Mouse (Mus musculus): Measurements from ENCODE around the gene Gramd1a. TPM values are rescaled to one million over a fixed set of nuclear protein-coding genes. Genes with fewer than 3 reads are reported as not detected.

The Gramd1a gene
- polyA plus RNA-seq, 1 experiment = 64.9 TPM

DNA sequence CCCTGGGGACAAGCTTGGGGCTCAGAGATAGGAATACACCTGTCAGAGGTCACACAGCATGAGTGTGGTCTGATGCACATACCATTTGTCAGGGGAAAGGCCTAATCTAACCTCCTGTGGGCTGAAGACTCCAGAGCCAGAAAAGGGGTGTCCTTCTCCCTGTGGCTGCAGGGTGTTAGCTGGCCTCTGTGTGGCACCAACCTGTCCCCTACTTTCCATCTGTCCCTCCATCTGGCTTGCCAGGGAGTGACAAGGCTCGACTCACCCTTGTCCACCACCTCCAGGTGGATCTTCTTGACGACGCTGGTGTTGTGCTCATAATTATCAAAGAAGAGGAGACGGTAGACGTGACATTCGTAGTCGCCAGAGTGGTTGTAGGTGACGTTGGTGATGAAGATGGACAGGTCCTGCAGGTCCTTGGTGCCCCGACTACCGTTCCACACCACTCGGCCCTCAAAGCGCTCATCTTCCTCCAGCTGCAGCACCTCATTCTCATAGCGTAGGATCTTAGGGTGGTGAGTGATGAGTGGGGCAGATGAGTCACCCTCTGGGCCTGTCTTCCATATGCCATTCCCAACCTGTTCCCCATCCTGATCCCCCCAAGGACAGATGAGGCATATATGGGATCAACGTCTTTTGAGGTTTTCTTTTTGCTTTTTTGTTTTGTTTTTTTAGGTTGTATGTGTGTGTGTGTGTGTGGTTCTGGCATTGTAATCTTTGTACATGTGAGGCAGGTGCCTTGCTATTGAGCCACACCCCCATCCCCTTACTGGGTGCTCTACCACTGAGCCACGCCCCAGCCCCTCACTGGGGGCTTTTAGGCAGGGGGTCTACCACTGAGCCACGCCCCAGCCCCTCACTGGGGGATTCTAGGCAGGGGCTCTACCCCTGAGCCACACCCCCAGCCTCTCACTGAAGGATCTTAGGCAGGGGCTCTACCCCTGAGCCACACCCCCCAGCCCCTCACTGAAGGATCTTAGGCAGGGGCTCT, 32.8 kb downstream of the Gramd1a start:
- peaks cover 18% of the 10 kb centered on the region for H3K27me3 ChIP-seq (ENCODE audit: control insufficient read depth, insufficient read depth, low read length)
- H3K4me3 ChIP-seq (ENCODE audit: low read depth, low read length) = no peak overlapping the region
- 80% methylated on average over 16 of the region's 16 CpGs for WGBS
- TF ChIP-seq CTCF (IDR thresholded peaks at IDR 0.05; ENCODE audit: extremely low read depth, insufficient read length, insufficient replicate concordance, low read depth, low read length) (no peak), POLR2A (IDR thresholded peaks at IDR 0.05; ENCODE audit: low read depth, low read length) (no peak)
- H3K27ac ChIP-seq (ENCODE audit: insufficient read depth, low read depth, low read length) = no peak overlapping the region
- H3K36me3 ChIP-seq (ENCODE audit: control insufficient read depth, insufficient read depth, low read length) = no peaks in the 10 kb centered on the region
- H3K4me1 ChIP-seq (ENCODE audit: control insufficient read depth, insufficient read depth, insufficient read length, low read length) = peaks cover 4% of the 10 kb centered on the region; the same call in 1 of the 2 replicates

GRCm38 (mm10) chr7:31119556-31119955, 36.1 kb downstream of the Gramd1a start:
- no peaks in the 10 kb centered on the region; the same call in 1 of the 2 replicates for H3K4me1 ChIP-seq (ENCODE audit: control insufficient read depth, insufficient read depth, insufficient read length, low read length)
- H3K36me3 ChIP-seq (ENCODE audit: control insufficient read depth, insufficient read depth, low read length) = no peaks in the 10 kb centered on the region
- 89% methylated on average over 5 of the region's 5 CpGs for WGBS
- H3K27ac ChIP-seq (ENCODE audit: insufficient read depth, low read depth, low read length) = no peak overlapping the region
- H3K4me3 ChIP-seq (ENCODE audit: low read depth, low read length) = no peak overlapping the region
- TF ChIP-seq POLR2A (IDR thresholded peaks at IDR 0.05; ENCODE audit: low read depth, low read length) (no peak), CTCF (IDR thresholded peaks at IDR 0.05; ENCODE audit: extremely low read depth, insufficient read length, insufficient replicate concordance, low read depth, low read length) (no peak)
- no peaks in the 10 kb centered on the region for H3K27me3 ChIP-seq (ENCODE audit: control insufficient read depth, insufficient read depth, low read length)

GRCm38 (mm10) chr7:31118486-31118885, 37.2 kb downstream of the Gramd1a start:
- H3K4me3 ChIP-seq (ENCODE audit: low read depth, low read length) = no peak overlapping the region
- WGBS = 73% methylated on average over 7 of the region's 7 CpGs
- TF ChIP-seq CTCF (IDR thresholded peaks at IDR 0.05; ENCODE audit: extremely low read depth, insufficient read length, insufficient replicate concordance, low read depth, low read length) (no peak), POLR2A (IDR thresholded peaks at IDR 0.05; ENCODE audit: low read depth, low read length) (no peak)
- no peak overlapping the region for H3K27ac ChIP-seq (ENCODE audit: insufficient read depth, low read depth, low read length)
- no peaks in the 10 kb centered on the region for H3K27me3 ChIP-seq (ENCODE audit: control insufficient read depth, insufficient read depth, low read length)
- no peaks in the 10 kb centered on the region for H3K36me3 ChIP-seq (ENCODE audit: control insufficient read depth, insufficient read depth, low read length)
- no peaks in the 10 kb centered on the region; the same call in 1 of the 2 replicates for H3K4me1 ChIP-seq (ENCODE audit: control insufficient read depth, insufficient read depth, insufficient read length, low read length)

DNA sequence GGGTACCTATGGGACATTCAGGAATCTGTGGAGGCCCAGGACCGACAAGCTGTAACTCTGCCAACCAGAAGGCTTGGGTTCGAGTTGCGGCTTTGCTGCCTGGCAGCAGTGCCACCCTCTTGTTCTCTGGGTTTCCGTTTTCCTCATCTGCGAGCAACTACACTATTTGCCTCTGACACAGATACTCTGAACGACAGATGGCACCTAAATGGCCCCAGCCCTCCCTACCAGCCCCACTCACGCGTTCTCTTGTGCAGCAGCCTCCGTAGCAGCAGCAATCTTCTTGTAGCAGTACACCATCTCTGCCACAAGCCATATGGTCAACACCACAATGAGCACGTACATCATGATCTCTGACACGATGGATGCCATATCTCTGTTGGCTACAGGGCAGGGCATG, 38.2 kb downstream of the Gramd1a start:
- TF ChIP-seq CTCF (IDR thresholded peaks at IDR 0.05; ENCODE audit: extremely low read depth, insufficient read length, insufficient replicate concordance, low read depth, low read length) (no peak), POLR2A (IDR thresholded peaks at IDR 0.05; ENCODE audit: low read depth, low read length) (no peak)
- H3K36me3 ChIP-seq (ENCODE audit: control insufficient read depth, insufficient read depth, low read length) = no peaks in the 10 kb centered on the region
- H3K4me1 ChIP-seq (ENCODE audit: control insufficient read depth, insufficient read depth, insufficient read length, low read length) = no peaks in the 10 kb centered on the region; the same call in 1 of the 2 replicates
- no peak overlapping the region for H3K4me3 ChIP-seq (ENCODE audit: low read depth, low read length)
- WGBS = 89% methylated on average over 11 of the region's 11 CpGs
- no peak overlapping the region for H3K27ac ChIP-seq (ENCODE audit: insufficient read depth, low read depth, low read length)
- H3K27me3 ChIP-seq (ENCODE audit: control insufficient read depth, insufficient read depth, low read length) = no peaks in the 10 kb centered on the region

- Histone ChIP-seq H3K27ac (ENCODE audit: insufficient read depth, low read depth, low read length) (no peak overlapping the region), H3K4me3 (ENCODE audit: low read depth, low read length) (no peak overlapping the region), H3K4me1 (ENCODE audit: control insufficient read depth, insufficient read depth, insufficient read length, low read length) (no peaks in the 10 kb centered on the region; the same call in 1 of the 2 replicates), H3K27me3 (ENCODE audit: control insufficient read depth, insufficient read depth, low read length) (no peaks in the 10 kb centered on the region), H3K36me3 (ENCODE audit: control insufficient read depth, insufficient read depth, low read length) (no peaks in the 10 kb centered on the region)
- no peak for TF ChIP-seq POLR2A (IDR thresholded peaks at IDR 0.05; ENCODE audit: low read depth, low read length)
- no peak for TF ChIP-seq CTCF (IDR thresholded peaks at IDR 0.05; ENCODE audit: extremely low read depth, insufficient read length, insufficient replicate concordance, low read depth, low read length)
- 68% methylated on average over 16 of the region's 16 CpGs for WGBS
These were observed 39.0 kb downstream of the Gramd1a start for GRCm38 (mm10) chr7:31116721-31117145.

GRCm38 (mm10) chr7:31115587-31116043, 40.1 kb downstream of the Gramd1a start:
- WGBS = 57% methylated on average over 17 of the region's 17 CpGs
- no peak overlapping the region for H3K4me3 ChIP-seq (ENCODE audit: low read depth, low read length)
- H3K27ac ChIP-seq (ENCODE audit: insufficient read depth, low read depth, low read length) = no peak overlapping the region

DNA sequence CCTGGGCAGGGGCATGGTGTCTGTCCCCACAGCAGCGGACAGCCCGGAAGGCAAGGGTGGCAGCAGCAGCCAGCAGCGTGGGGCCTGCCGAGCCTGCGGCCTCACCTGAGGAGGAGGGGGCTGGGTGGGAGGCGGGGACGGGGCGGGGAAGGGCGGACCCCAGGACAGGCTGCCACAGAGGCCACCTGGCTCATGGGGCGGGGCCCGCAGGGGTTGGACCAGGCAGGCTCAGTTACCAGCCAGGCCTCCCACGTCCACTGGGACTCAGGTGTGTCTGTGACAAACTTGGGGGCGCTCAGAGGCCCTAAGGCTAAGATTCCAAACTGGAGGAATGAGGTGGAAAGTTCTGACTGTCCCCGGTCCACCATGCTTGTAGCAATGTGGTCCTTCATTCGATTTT, 40.5 kb downstream of the Gramd1a start, which contains the start of gene Hpn:
Gene Hpn, minus strand, starts transcription at position 109 of the 400 bp plus-strand sequence.
- no peak within 1 kb of the TSS for H3K27ac ChIP-seq (ENCODE audit: insufficient read depth, low read depth, low read length)
- no peaks in the 10 kb centered on the region for H3K27me3 ChIP-seq (ENCODE audit: control insufficient read depth, insufficient read depth, low read length)
- 21% methylated on average over 15 of the region's 15 CpGs for WGBS
- H3K4me3 ChIP-seq (ENCODE audit: low read depth, low read length) = peak within 1 kb of the TSS; percentile 16; the same call in 1 of the 2 replicates
- H3K4me1 ChIP-seq (ENCODE audit: control insufficient read depth, insufficient read depth, insufficient read length, low read length) = no peaks in the 10 kb centered on the region; the same call in 1 of the 2 replicates
- no peaks in the 10 kb centered on the region for H3K36me3 ChIP-seq (ENCODE audit: control insufficient read depth, insufficient read depth, low read length)
- no peak for TF ChIP-seq CTCF (IDR thresholded peaks at IDR 0.05; ENCODE audit: extremely low read depth, insufficient read length, insufficient replicate concordance, low read depth, low read length)
- no peak for TF ChIP-seq POLR2A (IDR thresholded peaks at IDR 0.05; ENCODE audit: low read depth, low read length)

More at GRCm38 (mm10) chr7:31115587-31116043, 40.1 kb downstream of the Gramd1a start:
- no peaks in the 10 kb centered on the region for H3K36me3 ChIP-seq (ENCODE audit: control insufficient read depth, insufficient read depth, low read length)
- H3K27me3 ChIP-seq (ENCODE audit: control insufficient read depth, insufficient read depth, low read length) = no peaks in the 10 kb centered on the region
- no peak for TF ChIP-seq CTCF (IDR thresholded peaks at IDR 0.05; ENCODE audit: extremely low read depth, insufficient read length, insufficient replicate concordance, low read depth, low read length)
- H3K4me1 ChIP-seq (ENCODE audit: control insufficient read depth, insufficient read depth, insufficient read length, low read length) = no peaks in the 10 kb centered on the region; the same call in 1 of the 2 replicates

Measured in small intestine, adult 2 months (tissue).